Mouse (Mus musculus) liver, postnatal 0 days (tissue): Measurements from ENCODE around the gene D5Ertd579e.

Experiments
- CTCF ChIP-seq: sonication (generic); IDR thresholded peaks from 2 replicates; pipeline ENCODE4 v1.5.1; 2016; ENCODE audit warnings: antibody characterized with exemption, low read depth
- EP300 ChIP-seq: IDR thresholded peaks from 2 replicates; pipeline ENCODE4 v1.6.1; 2016; ENCODE audit warnings: antibody characterized with exemption, low read depth, mild to moderate bottlenecking

GRCm38 (mm10) chr5:36727776-36728175 lies 32.0 kb upstream of the D5Ertd579e start:
- TF ChIP-seq CTCF (no peak), EP300 (no peak)
